Mouse (Mus musculus) ES-CJ7 (cell line): ENCODE data around the gene Cdcp1.

Experiments
- DNase-seq: peaks from one replicate; pipeline ENCODE4 v3.0.0; 2011; ENCODE audit warnings: low read depth, low spot score

Gene Cdcp1

DNA sequence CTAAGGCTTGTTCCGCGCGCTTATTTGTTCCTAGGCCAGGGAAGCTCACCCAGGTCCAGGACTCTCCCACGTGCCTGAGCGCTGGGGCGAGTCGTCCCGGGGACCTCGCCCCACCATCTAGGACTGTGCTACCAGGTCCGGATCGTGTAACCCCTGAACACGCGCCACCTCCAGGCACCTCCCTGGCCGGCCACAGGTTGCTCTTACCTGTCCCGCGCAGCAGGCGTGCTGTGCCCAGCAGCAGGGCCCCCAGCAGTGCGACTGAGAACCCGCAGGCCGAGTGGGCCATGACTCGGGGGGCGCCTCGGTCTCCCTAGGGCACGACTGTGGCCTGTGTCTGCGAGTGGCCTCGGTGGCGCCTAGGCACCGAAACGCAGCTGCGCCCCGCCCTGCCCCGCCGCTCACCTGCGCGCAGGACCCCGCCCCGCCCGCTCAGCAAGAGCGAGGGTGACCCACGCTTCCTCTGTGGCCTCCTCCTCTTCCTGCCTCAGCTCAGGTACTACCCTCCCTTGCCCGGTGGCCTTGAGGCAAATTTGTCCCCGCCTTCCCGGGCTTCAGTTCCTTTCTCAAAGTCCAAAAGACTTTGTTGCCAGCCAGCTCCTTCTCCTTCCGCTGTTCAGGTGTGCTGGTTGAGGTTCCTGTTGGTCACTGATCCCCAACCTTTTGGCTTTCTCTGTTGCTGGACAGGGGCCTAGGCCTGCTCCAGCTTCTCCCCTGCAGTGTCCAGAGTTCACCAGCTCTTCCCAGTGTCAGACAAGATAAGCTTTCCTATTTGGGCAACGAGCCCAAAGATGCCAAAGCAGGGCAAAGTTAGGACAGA is at the start of gene Cdcp1:
Gene Cdcp1 (minus strand): TSS at position 418 of the 820 bp plus-strand sequence.
- peak; percentile 14 for DNase-seq

DNA sequence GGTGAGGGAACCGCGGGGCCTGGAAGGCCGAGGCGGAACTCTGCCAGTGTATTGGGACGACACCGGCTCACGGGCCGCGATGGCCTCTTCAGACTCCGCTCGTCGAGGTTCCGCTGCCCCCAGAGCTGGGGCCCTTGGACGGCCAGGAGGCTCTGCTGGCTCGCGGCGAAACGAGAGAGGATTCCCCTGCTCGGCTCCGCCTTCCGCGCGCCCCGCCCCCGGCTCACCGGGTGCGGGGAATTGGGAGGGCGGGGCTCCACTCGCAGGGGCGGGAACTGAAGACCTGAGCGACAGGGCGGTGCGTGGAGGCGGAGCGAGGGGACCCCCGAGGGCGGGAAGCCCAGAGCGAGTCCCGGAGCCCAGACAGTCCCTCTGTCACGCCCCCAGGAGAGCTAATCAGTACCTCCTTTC is 44.8 kb upstream of the Cdcp1 start, which contains the start of gene Tmem158:
Gene Tmem158 (minus strand): TSS at position 154 of the 411 bp plus-strand sequence.
- peak; percentile 81 for DNase-seq

DNA sequence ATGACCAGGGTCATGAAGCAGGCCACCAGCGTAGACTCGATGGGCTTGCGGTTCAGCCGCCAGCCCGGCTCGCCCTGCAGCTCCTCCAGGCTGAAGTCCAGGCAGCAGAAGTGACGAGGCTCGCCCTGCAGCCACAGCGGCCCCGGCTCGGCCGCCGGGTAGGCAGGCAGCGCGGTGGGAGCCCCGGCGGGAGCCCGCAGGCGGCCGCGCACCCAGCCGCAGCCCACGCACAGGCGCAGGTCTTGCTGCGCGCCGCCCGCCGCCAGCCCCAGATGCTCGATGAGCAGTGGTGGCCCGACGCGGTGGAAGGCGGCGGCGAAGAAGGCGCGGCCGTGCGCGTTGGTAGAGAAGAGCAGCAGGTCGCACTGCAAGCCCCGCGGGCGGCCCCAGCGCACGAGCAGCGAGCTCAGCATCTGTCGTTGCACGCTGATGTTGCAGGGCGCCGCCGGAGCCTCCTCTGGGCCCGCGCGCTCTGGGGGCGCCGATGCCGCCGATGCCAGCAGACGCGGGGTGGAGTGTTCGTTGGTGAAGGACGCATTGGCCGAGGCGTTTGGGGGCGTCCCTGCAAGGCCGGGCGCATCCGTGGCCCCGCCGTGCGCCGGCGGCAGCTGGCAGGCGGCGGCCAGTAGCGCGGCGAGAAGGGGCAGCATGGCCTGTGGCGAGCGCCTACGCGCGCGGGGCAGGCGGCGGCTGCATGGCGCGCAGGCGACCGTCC is 44.2 kb upstream of the Cdcp1 start:
- peak; percentile 45 for DNase-seq

DNA sequence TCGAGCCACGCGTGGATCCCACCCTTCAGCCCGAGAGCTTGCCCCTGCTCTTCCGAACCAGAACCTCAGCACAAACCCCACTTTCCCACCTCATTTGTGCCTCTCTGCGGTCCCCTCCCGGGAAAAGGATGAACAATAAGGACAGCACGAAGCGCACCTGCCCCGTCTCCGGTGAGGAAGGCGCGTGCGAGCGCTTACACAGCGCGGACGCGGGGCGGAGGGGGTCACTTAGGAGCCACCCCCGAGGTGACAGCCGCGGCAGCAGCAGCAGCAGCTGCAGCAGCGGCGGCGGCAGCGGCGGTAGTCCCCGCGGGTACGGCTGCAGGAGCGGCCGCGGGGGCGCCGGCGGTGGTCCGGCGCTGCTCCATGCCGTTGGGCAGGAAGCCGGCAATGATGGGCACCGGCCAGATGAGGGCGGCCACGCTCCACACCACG is 43.6 kb upstream of the Cdcp1 start:
- DNase-seq: peak; percentile 54

DNA sequence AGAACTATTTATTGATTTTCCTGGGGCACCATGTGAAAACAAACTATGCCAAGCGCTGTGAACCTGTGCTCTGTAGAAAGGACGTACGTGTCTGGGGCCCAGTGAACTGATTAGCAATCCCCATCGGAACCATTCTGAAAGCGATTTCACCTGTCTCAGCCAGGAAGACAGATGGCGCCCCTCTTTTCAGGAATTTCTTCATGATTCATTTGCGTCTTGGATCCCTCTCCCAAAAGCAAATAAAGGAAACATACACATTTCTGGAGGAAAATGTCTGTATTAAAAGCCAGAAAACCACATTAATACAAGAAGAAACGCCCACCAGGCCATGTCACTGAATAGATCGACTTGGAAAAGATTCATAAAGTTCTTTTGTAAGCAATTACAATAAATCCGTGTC is 43.0 kb upstream of the Cdcp1 start:
- DNase-seq: no peak

DNA sequence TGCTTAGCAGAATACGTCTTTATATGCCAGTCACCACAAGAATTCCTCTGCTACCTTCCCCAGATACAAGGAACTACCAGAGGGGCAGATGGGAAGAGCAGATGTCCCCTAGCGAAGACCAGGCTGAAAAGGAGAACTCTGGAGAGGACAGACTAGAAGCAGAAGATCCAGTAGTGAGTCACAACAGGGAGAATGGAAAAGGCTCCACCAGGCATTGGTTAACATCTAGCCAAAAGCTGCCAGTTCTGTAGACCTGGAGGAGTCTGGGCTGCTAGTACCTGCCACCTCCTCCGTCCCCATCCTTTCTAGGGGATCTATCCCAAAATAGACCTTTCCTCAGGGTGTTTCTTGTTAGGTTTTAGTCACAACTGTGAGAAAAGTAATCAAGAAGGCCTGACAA is 39.9 kb upstream of the Cdcp1 start:
- DNase-seq: no peak

DNA sequence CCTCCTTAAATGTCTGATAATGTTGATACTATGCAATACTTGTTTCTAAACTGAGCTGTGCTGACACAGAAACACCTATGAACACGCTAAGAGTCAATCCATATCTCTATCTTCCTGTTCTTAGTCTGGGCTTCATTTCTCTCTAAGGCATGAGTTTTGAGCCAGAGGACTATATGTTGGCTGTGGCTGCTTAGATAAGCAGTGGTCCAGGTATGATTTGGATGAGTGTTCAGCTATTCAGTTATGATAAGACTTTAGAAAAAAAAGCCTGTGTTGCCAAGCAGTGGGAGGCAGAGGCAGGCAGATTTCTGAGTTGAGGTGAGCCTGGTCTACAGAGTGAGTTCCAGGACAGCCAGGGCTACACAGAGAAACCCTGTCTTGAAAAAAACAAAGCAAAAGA is 32.2 kb upstream of the Cdcp1 start:
- DNase-seq: no peak

DNA sequence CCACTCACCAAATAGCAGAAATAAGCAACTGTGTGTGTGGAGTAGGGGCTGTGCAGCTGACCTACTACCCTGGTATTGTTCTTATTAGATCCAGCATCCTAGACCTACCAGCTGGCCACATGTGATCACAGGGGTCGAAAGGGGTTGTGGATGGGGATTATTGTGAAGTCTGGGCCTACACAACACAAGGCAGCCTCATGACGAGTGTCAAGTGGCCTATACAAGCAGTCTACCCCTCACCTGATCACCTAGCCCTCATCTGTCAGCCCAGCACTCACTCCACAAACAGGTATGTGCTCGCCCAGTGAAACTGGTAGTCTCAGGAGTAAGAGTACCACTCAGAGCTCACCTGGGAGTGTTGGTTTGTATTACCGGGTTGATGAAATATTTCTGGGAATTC is 29.3 kb upstream of the Cdcp1 start:
- DNase-seq: no peak

DNA sequence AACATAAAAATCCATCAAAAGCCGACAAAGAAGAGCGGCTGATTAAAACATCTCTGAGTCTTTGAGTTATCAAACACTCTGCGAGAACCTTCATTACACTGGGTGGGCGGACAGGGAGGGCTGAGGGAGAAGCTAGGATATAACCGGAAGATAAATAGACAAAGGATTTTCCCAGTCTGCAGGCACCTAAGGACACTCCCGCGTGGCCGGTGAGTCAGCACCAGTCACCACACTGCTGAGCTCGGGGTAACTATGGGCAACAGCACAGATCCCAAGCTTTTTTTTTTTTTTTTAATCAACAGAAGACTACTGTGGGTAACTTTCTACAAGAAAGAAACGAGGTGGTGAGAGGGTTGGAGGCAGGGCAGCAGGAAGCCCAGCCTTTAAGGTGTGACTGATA is 28.1 kb upstream of the Cdcp1 start:
- DNase-seq: no peak

DNA sequence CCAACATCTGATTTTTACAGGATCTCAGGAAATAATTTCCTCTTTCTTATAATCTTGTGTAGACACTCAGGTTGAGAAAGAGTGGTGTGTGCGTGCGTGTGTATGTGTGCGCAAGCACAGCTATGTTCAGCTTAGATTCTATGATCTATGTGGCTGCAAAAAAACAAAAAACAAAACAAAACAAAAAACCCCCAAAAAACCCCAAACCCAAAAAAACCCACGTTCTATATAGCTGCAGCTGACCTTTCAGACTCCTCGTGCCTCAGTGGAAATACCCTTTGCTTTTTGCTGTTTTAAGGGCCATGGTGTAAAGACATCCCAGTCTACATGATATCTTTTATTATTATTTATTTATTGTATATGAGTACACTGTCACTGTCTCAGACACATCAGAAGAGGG is 25.4 kb upstream of the Cdcp1 start:
- DNase-seq: no peak

DNA sequence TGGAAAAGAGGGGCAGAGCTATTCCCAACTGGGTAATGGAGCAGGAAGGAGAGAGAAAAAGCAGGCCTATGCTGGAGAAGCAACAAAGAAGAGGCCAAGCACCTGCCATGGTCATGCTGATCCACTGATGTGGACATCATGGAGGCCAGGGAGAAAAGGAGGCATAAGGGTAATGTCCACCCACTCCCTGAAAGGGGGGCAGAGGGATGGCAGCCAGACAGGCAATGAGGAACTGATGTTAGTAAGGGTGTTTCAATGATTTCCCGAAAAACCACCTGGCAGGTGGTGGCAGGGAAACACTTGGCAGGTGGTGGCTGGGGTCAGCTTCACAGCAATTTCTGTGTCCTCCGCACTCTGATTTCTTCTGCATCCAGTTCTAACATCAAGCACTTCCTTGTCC is 24.9 kb upstream of the Cdcp1 start:
- DNase-seq: no peak

DNA sequence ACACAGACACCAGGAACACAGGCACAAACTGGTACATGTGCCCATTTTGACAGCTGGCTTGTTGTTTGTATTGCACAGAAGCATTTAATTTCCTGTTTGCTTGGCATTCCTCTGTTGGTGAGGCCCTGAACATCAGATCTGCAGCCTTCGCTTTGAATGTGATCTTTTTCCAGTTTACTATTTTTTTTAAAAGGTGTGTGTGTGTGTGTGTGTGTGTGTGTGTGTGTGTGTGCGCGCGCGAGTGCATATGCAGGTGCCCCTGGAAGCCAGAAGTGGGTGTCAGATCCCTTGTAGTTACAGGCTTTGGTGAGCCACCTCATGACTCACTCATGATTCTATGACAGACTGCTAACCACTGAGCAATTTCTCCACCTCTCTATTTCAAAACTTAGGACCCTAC is 24.4 kb upstream of the Cdcp1 start:
- no peak for DNase-seq

DNA sequence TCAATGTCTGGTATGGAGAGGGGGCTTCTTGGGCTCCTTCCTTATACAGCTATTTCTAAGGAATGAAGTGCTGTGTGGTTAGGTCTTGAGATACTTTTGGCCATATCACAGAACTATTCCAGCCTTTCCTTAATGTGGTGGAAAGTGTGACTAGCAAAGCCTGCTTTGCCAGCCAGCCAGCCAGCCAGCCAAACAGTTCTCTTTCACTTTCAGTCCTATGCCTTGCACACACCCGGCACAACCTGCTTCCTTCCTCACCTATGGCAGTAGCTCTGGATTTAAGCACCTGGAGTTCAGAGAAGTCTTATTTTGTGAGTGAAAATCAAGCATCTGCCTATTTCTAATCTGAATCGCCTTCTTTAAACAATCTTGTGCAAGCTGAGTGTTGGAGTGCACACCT is 23.8 kb upstream of the Cdcp1 start:
- DNase-seq: no peak

DNA sequence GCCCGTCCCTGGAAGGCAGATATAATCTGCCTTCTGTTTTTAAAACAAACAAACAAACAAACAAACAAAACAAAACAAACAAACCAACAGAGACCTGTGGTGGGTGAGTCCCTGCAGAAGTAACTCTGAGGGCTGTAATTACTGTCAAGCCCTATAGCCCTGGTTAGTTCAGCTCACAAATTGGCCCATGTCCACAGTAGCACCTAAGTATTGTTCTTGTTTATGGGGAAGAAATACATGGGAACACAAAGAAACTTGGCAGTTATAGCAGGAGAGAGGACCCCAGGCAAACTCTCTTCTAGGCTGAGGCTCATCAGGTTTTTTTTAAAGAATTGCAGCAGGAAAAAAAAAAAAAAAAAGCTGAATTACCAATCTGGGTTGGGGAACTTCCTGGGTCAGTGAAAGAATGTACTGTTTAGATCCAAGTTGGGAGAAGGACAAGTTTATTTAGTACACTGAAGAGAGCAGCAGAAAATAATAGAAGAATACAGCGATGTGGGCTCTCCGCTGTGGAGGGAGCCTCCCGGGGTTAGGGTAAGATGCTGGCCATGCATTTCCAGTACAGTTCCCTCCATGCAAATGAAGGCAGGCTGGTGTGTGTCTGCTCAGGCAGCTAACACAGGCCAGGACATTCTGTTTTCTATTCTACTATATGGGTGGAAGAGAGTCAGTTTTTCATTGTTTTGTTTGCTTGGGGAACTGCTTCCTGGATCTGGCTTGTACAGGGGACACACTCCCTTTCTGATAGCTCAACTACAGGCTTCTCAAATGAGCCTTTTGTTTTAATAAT is 22.6 kb upstream of the Cdcp1 start:
- DNase-seq: no peak

DNA sequence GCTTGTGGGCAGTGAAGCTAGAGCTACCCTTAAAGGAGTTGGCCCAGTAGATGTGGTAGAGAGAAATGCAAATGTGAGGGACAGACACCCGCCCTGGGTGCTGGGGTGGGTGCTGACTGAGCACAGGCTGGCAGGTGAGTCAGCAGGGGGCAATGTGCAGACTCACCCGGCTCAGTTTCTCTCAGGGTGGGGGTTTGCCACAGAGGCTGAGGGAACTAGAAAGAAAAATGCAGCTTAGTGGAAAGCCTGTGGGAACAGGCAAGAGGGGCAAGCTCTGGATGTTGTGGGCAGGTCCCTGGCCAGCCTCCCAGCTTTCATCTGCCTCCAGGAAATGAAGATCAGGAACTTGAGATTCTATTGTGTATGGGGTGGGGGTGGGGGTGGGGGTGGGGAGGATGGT is 21.9 kb upstream of the Cdcp1 start:
- no peak for DNase-seq

DNA sequence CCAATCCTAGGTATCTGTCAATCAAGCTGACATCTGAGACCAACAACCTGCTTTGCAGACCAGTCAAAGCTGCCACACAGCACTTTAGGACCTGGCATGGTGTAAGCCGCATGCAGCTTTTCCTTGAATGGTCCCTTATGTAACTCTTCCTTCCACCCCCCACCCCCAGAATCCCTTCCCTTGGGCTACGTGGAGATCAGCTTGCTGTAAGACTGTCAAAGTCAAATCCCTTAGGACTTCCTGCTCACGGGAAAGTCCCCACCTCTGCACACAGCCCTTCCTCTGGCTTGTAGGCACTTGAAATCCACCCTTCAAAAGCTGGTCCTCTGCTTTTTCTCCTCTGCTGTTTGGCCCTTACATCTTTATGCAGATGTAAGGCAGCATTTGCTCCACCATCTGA is 19.8 kb upstream of the Cdcp1 start:
- DNase-seq: no peak

DNA sequence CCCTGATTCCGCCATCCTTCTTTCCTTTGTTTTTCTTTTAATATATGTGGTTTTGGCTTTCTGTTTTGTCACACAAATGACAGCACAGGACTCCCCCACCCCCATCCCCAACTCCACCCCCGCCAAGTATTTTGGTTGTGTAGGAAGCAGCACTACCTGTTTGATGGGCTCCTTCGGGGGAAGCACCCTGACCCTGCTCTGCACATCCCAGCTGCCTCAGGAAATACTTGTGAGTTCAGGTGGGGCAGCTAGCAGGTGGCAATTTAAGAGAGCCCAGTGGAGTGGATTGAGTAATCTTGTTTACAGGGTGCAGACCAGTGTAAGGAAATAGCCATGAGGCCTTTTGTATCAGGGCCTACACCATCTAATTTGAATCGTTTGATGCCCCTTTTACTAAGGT is 14.0 kb upstream of the Cdcp1 start:
- no peak for DNase-seq

DNA sequence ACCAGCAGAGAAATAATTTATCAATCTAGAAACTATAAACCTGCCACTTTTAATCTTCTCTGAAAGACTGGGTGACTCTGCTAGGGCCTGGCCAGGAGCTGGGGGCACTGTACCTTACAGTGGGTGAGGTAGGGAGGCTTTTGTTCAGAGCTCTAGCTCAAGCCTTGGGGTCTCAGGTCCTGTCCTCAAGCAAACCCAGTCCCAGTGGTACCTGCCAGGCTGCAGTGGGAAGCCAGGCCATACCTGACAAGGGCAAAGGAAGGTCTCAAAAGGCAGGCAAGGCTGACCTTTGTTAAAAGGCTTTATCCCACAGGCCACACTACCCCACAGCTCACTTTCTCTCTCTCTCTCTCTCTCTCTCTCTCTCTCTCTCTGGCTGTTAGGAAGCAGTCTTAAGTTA is 12.8 kb upstream of the Cdcp1 start:
- DNase-seq: no peak

DNA sequence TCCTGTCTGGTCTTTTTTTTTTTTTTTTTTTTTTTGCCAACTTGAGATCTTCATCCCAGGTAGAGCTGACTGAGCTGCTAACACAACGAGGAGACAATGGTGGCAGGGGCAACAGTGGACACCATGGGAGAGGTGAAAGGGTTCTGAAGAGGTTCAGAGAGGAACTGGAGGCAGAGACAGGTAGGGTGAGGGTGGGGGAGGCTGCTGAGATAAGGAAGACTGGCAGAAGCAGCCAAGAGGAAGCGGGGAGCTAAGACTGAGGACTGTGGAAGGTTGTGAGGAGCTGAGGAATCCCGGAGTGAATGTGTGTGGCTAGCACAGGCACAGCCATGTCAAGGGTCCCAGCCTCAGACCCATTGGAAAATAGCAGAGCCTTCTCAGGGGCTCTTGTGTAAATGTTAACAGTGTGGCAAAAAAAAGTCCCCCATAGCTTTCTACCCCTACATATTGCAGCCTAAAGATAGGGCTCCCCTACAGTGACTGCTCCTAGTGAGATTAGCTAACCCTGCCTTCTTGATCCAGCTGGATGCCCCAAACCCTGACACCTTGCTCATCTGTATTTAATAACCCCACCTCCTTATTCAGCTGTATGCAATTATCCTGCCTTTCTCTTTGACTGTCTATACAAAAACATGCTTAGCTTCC is 11.4 kb upstream of the Cdcp1 start:
- DNase-seq: no peak

DNA sequence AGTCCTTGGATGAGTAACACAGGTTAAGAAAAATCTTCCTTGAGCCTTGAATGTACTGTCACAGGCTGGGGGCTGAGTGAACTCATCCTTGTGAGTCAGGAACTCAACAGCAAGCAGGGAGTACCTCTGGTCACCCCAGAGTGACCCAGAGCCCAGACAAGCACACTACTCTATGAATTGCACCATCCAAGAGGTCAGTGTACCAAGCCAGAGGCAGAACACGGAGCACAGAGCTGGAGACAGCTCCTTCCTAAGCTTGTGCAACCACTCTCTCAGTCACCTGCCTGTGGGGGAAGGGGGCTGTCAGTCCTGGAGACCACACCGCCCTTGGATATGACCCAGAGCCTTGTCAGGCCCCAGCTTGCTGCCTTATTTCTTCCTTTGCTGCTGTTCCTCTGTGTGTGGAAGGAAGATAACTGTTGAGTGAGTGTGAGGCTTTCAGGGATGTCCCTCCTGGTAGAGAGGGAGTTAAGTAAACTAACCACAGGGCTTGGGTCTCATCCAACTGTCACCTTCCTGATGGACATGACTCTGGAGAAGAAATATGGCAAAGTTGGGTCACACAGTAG is 9.1 kb upstream of the Cdcp1 start:
- DNase-seq: no peak

DNA sequence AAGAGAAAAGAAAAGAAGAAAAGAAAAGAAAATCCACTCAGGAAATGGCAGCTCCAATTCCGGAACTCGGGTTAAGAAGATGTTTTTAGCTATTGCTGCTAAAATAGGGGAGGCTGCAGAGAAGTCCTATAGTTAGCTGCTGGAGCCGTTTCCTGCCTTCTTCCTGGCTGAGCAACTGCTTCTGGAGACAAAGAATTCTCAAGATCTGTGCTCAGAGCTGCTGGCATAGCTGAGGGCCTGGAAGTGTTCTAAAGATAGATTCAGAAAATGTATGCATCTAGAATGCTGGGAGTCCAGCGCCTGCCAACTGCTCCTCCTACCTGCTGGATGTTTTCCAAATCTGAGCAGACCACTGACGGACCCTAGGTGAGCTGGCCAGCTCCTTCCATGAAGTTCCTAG is 4.0 kb upstream of the Cdcp1 start:
- DNase-seq: no peak
